Mouse (Mus musculus) adrenal gland, postnatal 14 days (tissue): Measurements from ENCODE around the gene Lrrc4. TPM values are rescaled to one million over a fixed set of nuclear protein-coding genes. Genes with fewer than 3 reads are reported as not detected.

Experiments used
- DNase-seq: peaks from one replicate; pipeline ENCODE4 v3.0.0; 2021; ENCODE audit warnings: mixed read lengths
- total RNA-seq: library from RNA; stranded (reverse); gene quantifications from 2 replicates; pipeline ENCODE4 v1.2.3, GENCODE M21; 2021

Gene Lrrc4
- total RNA-seq, 1 experiment from 2014 or later = 6.7 TPM

DNA sequence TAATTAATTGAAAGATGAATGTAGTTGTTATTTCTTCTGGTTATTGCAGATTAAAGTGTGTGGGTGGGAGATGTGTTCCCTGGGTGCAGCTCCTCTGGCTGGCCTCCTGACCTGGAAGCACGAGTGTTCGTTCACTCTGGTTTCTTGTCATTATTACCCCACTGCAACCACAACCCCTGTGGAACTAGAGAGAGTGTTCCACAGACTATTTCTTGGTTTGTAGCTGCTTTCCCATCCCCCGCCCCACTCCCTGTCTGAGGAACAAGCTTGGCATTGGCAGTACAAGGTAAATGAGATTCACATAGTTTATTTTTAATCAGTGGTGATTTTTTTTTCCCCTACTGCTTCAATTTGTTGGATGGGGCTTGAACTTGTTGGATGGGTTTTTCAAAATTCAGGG lies 166.8 kb downstream of the Lrrc4 start:
- no peak for DNase-seq

DNA sequence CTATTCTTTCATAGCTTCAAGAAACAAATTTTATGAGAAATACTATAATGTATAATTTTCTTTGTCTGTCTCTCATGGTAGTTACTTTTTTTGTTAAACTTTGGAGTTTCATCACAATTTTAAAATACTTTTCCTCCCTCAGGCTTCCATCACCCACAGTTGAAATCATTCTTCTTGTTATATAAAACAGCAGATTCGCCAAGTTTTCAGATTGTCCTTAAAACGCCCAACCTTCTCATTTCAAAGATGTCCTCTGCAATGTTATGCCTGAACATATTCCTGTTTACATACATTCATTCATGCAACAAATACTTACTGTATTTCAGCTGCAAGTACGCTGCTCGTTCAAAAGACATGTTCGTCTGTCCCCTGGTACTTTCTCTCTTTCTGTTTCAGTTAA lies 167.9 kb downstream of the Lrrc4 start:
- no peak for DNase-seq

DNA sequence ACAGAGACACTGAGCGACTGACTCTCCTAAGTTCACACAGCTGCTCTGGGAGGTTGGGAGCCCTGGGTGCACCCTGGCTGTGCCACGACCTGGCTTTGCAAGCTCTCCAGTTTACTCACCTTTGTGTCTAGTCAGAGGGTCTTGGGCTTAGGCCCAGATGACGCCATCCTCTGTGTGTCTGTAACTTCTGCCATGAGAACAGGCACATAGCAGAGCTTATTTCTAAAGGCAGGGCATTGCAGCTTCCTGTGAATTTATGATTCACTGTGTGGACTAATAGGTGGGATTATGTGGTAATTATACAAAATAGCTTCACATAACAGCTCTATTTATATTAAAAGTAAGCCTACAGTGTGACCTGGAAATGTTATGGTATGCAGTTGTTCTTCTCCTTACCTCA lies 168.5 kb downstream of the Lrrc4 start:
- no peak for DNase-seq

DNA sequence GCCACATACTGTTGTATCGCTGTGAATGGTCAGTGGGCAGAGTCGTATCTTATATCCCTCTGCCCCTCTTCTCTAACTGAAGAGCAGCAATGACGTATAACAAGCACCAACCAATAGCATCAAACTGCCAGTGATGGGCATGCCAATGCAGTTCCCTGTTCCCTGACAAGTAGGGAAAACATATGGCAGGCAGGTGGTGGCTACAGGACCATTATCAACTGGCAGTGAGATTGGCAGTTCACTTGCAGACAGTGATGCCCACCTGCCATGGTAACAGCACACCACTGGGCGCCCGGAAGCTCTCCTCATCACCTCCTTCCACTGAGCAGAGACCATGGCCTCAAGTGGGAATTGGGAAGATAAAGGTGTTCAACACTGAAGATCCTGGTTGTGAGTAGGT lies 175.0 kb downstream of the Lrrc4 start:
- no peak for DNase-seq

DNA sequence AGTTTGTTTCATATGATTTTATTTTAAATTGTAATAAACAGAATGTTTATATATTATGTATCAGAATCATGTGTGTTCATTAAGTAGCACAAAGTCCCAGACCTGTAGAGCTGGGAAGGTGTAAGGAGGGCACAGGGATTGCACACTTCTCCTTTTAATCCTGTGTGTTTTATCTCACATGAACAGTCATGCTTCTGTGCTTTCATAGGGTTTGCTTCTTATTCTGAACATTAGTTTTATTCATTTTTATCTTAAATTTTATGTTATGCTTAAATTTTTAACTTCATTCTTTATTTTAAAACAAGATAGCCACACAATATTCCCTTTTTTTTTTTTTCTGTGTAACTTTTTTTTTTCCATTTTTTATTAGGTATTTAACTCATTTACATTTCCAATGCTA lies 186.3 kb downstream of the Lrrc4 start:
- no peak for DNase-seq

DNA sequence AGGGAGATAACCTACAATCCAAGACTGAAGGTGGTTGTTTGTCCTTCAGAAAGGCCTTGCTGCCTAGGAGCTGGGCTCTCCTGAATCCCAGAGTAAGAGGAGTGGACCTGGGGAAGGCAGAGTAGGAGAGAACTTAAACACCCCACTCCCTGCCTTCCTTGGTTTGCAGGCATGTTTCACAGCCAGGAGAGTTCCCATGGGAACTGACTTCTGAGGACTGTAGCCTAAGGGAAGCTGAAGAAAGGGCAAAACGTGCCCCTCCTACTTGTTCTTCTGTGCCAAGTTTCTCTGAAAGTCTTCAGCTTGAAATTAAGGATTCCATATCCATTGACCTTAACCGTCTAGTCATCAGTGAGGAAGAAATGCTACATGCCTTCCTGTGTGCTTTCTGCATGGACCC lies 188.6 kb downstream of the Lrrc4 start:
- DNase-seq = no peak

DNA sequence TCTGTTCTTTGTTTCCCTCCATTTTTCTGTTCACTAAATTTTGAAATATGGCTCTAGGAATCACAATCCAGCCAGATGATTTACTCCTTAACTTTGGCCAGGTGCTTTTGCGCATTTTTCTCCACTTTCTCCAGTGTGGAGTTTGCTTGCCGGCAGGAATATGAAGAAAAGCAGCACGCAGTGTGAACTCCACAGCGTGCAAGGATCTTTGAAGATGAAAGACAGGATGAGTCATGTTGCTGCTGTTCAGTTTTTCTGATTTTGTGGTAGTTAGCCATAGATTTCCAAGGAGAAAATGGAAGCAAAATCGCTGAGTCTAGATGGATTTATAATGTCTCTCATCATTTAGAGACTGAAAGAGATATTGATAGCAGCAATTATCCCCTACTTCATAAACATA lies 191.5 kb downstream of the Lrrc4 start:
- no peak for DNase-seq

DNA sequence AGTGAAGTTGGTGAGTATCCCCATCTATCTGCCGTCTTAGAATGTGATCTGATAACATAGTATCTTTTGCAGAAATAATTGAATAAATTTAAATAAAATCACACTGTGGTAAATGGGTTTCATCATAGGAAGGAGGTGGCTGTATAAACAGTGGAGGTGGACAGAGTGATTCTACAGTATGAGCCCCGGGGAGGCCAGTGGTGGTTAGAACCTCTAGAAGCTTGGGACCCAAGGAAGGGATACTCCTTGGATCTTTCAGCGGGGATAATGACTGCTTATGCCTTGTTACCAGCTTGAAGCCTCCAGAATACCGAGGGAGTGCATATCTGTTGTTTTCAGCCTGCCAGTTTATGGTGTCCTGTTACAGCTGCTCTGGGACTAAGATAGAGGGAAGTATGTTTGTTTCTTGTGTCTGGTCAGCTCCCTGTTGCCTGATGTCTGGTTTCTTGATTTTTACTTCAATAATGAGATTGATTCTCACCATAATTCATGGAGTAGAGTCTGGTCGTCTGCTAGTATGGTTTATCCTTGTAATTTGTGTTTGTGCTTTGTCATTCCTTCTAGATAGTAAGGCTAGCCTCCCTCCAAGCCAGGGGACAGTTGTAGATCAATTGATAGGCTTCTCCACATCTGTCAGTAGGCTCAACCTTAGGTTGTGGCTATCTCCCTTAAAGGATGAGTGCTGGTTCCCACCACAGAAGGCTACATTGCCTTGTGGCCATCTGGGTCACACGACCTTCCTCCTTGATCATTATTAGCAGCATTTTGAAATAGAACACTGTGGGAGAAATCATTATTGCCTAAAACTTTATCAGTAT lies 195.8 kb downstream of the Lrrc4 start:
- no peak for DNase-seq

DNA sequence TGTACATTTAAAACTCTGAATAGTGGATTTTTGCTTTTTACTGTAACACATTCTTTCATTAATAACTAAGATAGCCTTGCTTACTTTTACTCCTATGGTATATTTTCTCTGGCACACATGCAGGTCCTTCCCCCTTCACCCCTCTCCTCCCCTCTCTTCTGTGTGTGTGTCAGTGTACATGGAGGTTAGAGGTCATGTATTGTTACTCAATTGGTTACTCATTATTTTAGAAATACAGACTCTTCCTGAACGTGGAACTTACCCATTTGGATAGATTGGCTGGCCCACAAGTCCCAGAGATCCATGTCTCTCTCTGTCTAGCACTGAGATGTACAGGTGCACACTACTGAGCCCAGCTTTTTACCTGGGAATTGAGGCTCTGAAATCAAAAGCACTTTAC lies 196.5 kb downstream of the Lrrc4 start:
- no peak for DNase-seq

DNA sequence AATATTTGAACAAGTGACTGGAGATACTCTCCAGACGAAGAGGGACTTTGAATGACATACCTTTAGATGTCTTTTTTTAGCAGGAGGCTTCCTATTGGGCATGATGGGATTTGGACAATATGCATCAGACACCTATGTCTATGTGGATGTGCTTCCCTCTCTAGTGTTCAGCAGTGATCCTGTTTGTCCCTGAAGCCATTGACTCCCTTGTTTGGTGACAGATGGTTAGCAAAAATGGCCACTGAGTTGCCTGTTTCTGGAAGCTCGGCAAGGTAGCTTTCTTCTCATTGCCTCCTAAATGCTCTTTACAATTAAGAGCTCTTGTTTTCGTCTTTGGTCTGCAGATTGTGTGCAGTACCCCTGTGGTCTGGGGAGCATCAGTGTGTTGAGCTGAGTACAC lies 197.9 kb downstream of the Lrrc4 start:
- DNase-seq = no peak

DNA sequence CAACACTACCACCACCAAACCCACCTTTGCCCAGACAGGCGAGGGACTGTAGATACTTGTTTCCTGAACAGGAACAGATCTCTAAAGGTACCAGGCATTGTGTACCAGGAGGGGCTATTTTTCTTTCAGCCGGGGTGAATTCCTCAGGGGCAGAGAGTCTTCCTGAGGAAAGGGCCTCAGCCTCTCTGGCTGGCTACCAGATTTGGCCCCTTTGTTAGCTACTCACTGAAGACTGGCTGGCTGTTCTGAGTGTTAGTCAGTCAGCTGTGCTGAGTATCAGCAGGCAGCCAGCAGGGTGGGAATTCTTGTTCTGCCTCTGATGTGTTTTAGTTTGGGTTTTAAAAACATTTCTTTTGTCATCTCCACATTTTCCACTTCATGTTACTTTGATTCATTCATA lies 198.4 kb downstream of the Lrrc4 start:
- no peak for DNase-seq

DNA sequence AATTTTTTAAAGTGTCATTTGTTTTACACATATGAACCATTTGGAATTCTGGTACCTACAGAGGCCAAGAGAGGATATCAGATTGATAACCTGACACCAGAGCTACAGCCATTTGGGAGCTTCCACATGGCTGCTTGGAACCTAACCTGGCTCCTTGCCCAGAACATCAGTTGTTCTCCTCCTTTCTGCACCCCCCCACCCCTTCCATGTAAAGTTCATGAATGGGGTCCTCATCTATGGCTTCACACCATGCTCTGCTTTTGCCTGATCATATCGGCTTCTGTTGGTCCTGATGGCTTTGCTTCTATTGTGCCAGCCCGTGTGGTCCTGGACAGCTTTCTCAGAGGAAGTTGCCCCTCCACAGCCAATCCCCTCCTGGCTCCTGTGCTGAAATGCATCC lies 200.6 kb downstream of the Lrrc4 start:
- DNase-seq = no peak

DNA sequence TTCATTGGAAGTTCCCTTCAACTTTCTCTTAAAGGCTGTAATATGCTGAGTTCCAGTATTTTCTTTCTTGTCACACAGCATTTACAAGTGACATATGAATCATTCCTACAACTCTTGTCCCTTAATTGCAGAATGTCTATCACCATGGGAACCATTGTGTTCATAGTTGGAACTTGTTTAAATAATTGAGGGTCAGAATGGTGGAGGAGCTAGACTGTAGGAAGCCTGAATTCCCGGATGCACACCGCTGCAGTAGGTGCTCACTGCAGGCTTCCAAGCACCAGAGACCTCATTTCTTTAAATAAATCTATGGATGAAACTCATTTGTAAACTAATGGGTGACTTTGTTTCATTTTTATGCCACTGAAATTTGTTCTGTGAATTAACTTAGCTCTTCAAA lies 201.7 kb downstream of the Lrrc4 start:
- DNase-seq = no peak

DNA sequence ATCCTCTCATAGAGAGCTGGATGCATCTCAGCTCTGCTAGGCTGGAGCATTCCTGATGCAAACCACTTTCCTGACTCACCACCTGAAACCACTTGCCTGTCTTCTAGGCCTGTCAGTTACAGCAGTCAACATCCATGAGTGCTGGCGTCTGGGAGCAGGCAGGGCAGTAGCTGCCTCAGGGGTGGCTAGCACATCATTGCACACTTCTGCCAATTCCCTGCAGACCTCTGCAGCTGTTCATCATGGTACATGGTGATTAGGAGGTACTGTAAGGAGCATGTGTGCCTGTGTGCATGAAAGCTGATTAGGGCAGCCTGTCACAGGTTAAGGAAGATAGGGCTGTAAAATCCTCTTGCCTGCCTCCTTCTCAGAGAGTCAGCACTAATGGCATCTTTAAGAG lies 203.1 kb downstream of the Lrrc4 start:
- DNase-seq = no peak

DNA sequence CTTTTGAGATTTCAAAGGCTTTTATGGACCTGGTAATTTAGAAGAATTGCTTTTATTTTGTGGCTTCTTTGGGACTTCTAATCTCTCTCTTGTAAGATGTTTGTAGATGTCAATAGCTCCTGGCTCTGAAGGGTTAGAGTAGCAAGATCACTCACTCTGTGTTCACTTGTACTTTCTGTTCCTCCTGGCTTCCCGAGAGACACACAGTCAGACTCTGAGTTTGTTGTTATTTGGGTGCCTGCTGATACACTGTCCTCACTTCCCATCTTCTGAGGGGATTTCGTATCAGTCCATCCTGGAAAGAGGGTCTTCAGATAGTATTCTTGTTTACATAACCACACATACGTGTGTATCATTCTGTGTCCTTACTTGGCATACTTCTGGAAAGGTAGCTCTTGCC lies 208.6 kb downstream of the Lrrc4 start:
- no peak for DNase-seq

DNA sequence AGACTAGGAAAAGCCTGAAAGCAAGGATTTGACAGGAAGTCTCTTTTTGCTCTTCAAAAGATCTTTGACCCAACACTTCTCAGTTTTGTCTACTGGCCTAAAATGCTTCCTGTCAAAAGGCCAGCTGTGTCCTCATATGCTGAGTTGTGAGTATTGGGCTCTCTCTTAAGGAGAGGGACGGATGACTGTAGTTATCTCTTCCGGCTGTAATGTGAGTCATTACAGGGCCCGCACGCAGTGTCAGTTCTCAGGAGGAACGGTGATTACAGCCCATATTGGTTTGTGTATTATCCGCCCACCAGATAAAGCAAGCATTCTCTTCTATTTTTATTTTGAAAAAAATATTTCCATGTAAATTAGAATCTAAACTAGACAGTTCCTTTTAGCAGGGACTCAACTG lies 209.0 kb downstream of the Lrrc4 start:
- DNase-seq = peak; percentile 40

DNA sequence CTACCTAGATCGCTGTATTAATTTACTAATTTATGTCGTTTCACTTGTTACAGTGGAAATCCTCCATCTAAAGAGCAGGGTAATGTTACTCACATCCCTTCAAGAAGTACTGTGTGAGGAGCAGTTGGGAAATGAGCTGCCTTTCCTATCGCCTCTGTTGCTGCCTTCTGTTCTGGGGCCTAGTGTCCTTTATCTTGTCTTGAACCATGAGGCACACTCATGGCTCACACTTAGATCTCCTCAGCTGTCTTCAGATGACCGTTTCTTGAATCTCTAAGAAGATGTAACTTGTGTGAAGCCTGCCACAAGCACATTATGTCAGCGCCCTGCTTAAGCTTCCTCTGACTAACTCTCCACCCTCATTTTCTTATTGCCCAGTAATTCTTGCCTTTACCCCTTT lies 209.6 kb downstream of the Lrrc4 start:
- no peak for DNase-seq

DNA sequence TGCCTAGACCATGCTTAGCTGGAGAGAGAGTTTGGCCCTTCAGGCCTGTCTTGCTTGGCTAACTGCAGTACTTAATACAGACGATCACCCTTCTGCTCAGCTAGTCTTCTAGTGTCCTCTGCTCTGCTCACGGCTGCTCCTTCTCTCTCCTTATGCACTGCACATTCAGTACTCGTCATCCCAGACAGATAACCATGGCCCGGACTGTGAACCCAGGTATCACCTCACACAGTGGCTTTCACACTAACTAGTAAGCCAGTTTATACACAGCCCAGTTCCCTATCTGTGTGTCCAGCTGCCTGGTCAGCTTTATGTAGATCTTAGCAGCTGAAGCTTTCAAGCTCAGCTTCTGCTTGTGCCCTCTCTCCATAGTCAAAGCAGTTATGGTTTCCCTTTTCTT lies 210.1 kb downstream of the Lrrc4 start:
- no peak for DNase-seq

DNA sequence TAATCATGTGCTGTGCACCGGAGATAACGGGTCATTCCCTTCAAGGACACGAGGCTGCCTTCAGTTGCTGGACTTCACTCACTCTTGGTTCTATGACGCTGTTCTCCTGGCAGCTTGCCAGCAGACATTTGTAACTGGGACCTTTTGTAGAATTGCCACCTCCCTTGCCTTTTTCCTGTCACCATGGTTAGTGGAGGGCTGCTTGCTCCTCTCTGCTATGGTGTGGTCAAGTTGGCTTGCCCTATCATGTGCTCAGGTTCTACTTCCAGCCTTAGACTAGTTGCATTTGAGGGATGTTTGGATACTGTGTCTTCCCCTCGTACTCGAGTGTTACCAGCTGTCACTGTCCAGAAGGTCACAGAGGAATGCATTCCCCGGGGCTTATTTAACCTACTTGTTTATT lies 212.8 kb downstream of the Lrrc4 start:
- DNase-seq = peak; percentile 90

DNA sequence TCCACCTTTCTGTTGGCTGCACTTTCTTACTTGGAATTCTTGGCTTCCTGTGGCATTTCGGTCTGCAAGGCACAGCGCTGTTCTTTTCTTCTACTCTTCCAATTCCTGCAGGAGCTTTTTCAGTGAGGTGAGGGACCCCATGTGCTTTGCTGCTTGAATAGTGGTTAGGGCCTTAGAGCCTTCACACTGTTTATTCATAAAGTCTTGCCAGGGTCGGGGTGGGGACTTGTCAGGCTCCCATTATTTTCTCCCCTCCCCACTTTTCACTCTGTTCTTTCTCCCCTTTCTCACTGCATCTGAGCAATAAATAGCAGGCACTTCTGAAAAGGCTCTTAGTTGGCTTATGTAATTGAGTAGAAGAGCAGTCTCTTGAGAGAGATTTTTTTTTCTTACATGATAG lies 213.2 kb downstream of the Lrrc4 start:
- DNase-seq = no peak

DNA sequence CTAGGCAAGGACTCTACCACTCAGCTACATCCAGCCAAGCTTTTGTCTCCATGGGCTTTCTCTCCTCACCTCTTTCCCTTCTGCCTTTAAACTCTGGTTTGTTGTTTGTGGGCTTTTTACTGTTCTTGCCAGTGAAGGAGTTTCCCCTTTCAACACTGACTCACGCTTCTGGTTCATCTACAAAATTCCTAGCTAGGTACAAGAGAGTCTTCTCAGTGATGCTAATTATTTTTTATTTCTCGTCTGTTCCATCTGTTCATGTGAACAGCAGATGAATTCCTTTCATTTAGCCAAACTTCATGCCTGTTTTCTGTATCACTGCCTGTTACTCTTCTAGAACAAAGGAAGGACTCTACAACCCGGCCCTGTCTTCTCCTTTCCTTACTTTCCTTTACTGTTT lies 215.6 kb downstream of the Lrrc4 start:
- DNase-seq = no peak

DNA sequence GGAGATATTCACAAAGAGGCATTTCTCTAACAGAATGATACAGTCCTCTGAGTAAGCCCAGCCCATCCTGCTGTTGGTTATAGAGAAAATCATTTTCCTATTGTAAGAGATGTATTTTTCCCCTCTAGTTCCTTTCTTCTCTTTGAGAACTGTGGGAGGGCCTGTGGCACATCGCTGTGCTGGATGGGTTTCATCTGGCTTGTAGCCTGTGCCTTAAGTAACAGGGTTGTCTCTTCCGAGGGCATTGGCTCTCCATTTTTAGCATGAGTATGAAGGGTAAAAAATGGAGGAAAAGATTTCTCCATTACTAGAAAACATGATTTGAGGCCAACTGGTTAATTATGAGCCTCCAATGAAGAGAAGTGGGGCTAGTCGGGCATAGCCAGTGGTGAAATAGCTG lies 216.1 kb downstream of the Lrrc4 start:
- DNase-seq = no peak

DNA sequence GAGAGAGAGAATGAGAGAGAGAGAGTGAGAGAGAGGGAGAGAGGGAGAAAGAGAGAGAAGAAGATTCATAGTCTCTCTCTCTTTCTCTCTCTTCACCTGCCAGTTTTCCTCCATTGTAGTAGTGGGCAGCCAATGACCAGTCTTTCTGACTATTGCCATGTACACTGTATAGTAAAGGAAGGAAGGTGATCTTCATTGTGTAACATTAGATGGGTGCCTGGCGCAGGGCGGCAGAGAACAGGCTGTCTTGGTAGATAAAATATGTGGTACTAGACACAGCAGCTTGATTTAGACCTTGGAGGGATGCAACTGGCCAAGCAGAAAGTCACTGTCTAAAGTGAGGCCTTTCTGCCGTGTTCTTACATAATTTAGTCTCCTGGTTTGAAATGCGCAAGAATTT lies 216.7 kb downstream of the Lrrc4 start:
- DNase-seq = peak; percentile 19

DNA sequence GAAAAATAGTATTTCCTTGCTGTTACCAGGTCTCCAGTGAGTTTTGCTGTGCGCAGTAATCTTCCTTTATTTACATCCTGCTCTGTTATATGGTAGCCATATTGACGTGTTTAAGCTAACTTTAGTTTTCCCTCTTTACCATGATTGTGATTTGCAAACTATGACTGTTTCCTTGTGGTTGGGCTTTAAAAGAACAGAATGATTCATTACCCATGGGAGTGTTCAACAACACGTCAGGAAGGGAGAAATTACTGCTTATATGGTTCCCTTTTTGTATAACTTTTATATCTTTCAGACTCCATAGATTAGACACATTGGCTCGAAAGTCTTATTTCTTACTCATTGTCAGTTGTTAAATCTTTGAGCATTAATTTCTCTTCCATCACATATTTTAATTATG lies 218.1 kb downstream of the Lrrc4 start:
- no peak for DNase-seq
